Mouse (Mus musculus): ENCODE measurements around the gene Adssl1.

- peak; percentile 93 for TF ChIP-seq CTCF (IDR thresholded peaks at IDR 0.05; ENCODE audit: low read depth, low read length)
- no peak for TF ChIP-seq POLR2A (IDR thresholded peaks at IDR 0.05; ENCODE audit: extremely low read depth, insufficient read depth, low read length)
These were observed 3.9 kb downstream of the Adssl1 start for GRCm38 (mm10) chr12:112623742-112624141.
